Mouse (Mus musculus) heart, postnatal 0 days (tissue): ENCODE measurements around the gene Gm20479.

Experiments used
- CTCF ChIP-seq: IDR thresholded peaks from 2 replicates; pipeline ENCODE4 v1.5.1; 2016; ENCODE audit warnings: antibody characterized with exemption, control low read depth, low read depth
- EP300 ChIP-seq: IDR thresholded peaks from 2 replicates; pipeline ENCODE4 v1.6.1; 2016; ENCODE audit warnings: antibody characterized with exemption, low read depth

DNA sequence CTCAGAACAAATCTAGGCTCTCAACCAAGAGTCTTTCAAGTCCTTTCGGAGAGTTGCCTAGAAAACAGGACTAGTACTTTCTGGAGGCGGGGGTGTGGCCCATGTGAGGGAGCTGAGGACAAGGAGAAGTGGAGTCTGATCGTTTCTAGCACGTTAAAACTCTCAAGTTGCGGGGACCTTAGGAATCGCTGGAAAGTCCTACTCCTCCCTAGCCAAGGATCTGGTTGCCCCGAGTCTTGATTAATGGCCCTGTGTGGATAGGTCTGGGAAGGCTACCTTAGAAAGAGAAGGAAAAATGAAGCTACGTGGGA, 25.7 kb downstream of the Gm20479 start:
- TF ChIP-seq CTCF, result no peak
- TF ChIP-seq EP300, result no peak
